Mouse (Mus musculus): Measurements from ENCODE around the gene Il18.

Gene Il18

GRCm38 (mm10) chr9:50554241-50555093 lies at the start of gene Il18:
TSS of gene Il18 (plus strand) at chr9:50554827.
- DNase-seq = peak; percentile 6 to 24

GRCm38 (mm10) chr9:50505405-50505804 lies 49.2 kb upstream of the Il18 start:
- DNase-seq = no peak

GRCm38 (mm10) chr9:50507570-50507969 lies 47.1 kb upstream of the Il18 start:
- peak; percentile 38 to 45 for DNase-seq

- DNase-seq = no peak
Measured at GRCm38 (mm10) chr9:50515462-50515861, 39.2 kb upstream of the Il18 start.

GRCm38 (mm10) chr9:50518781-50519180 lies 35.8 kb upstream of the Il18 start:
- DNase-seq = no peak

GRCm38 (mm10) chr9:50520748-50521147 lies 33.9 kb upstream of the Il18 start:
- DNase-seq = no peak

- DNase-seq = no peak
Measured at GRCm38 (mm10) chr9:50521562-50521961, 33.1 kb upstream of the Il18 start.

- DNase-seq = no peak
Measured at GRCm38 (mm10) chr9:50522574-50522973, 32.1 kb upstream of the Il18 start.

- no peak for DNase-seq
Measured at GRCm38 (mm10) chr9:50524936-50525335, 29.7 kb upstream of the Il18 start.

- DNase-seq = no peak
Measured at GRCm38 (mm10) chr9:50525585-50525984, 29.0 kb upstream of the Il18 start.

GRCm38 (mm10) chr9:50527860-50528259 lies 26.8 kb upstream of the Il18 start:
- peak in 1 of 2 experiments; percentile 19 for DNase-seq

- peak; percentile 98 to 99 for DNase-seq
Measured at GRCm38 (mm10) chr9:50528293-50528892, 26.2 kb upstream of the Il18 start, which contains the start of gene Pts. TSS of gene Pts (minus strand) at chr9:50528724.

GRCm38 (mm10) chr9:50530890-50531289 lies 23.7 kb upstream of the Il18 start:
- DNase-seq = peak in 1 of 2 experiments; percentile 39

- no peak for DNase-seq
Measured at GRCm38 (mm10) chr9:50533328-50533727, 21.3 kb upstream of the Il18 start.

- no peak for DNase-seq
Measured at GRCm38 (mm10) chr9:50533791-50534190, 20.8 kb upstream of the Il18 start.

- DNase-seq = no peak
Measured at GRCm38 (mm10) chr9:50535930-50536329, 18.7 kb upstream of the Il18 start.

GRCm38 (mm10) chr9:50536603-50537135 lies 18.0 kb upstream of the Il18 start:
- DNase-seq = no peak

GRCm38 (mm10) chr9:50537295-50537694 lies 17.3 kb upstream of the Il18 start:
- no peak for DNase-seq

- DNase-seq = no peak
Measured at GRCm38 (mm10) chr9:50540170-50540569, 14.5 kb upstream of the Il18 start.

- no peak for DNase-seq
Measured at GRCm38 (mm10) chr9:50542401-50542800, 12.2 kb upstream of the Il18 start.

GRCm38 (mm10) chr9:50547859-50548478 lies 6.7 kb upstream of the Il18 start:
- DNase-seq = no peak

- no peak for DNase-seq
Measured at GRCm38 (mm10) chr9:50548936-50549335, 5.7 kb upstream of the Il18 start.

GRCm38 (mm10) chr9:50552206-50552605 lies 2.4 kb upstream of the Il18 start:
- no peak for DNase-seq

All from cerebellum, postnatal 25 days (tissue).